Mouse (Mus musculus) liver, embryonic 16.5 days (tissue): Measurements from ENCODE around the gene Rhbg. TPM values are rescaled to one million over a fixed set of nuclear protein-coding genes. Genes with fewer than 3 reads are reported as not detected.

Experiments used
- ATAC-seq: fragments of 200-750 bp; cut with Nextera tagmentation; 2 replicates; pipeline ENCODE4 v1.8.0; 2017; ENCODE audit warnings: low read depth, mild to moderate bottlenecking, moderate number of reproducible peaks, moderate library complexity
- H3K27ac ChIP-seq: fragments of 300-500 bp; sonication (generic); 2 replicates; pipeline ENCODE4 v1.5.1; 2014; ENCODE audit warnings: mild to moderate bottlenecking, low read length
- H3K27me3 ChIP-seq: fragments of 300-500 bp; sonication (generic); 2 replicates; pipeline ENCODE4 v1.6.1; 2014; ENCODE audit warnings: low read depth, low read length, mixed read lengths; ENCODE audit not compliant: control insufficient read depth, insufficient read depth
- H3K36me3 ChIP-seq: fragments of 300-500 bp; sonication (generic); 2 replicates; pipeline ENCODE4 v1.6.1; 2014; ENCODE audit warnings: mild to moderate bottlenecking; ENCODE audit not compliant: control insufficient read depth, insufficient read depth
- H3K4me1 ChIP-seq: fragments of 300-500 bp; sonication (generic); 2 replicates; pipeline ENCODE4 v1.6.1; 2014; ENCODE audit warnings: low read depth, low read length, mixed read lengths; ENCODE audit not compliant: control insufficient read depth
- H3K4me2 ChIP-seq: fragments of 300-500 bp; sonication (generic); 2 replicates; pipeline ENCODE4 v1.6.1; 2014; ENCODE audit warnings: low read depth, low read length, mixed read lengths
- H3K4me3 ChIP-seq: fragments of 300-500 bp; sonication (generic); 2 replicates; pipeline ENCODE4 v1.5.1; 2014; ENCODE audit warnings: low read depth, mild to moderate bottlenecking, low read length
- H3K9ac ChIP-seq: fragments of 300-500 bp; sonication (generic); 2 replicates; pipeline ENCODE4 v1.6.1; 2014; ENCODE audit warnings: low read depth, low read length
- H3K9me3 ChIP-seq: fragments of 300-500 bp; sonication (generic); replicated peaks from 2 replicates; pipeline ENCODE4 v1.6.1; 2016; ENCODE audit warnings: low read length; ENCODE audit not compliant: control insufficient read depth
- WGBS: fragments of 180-500 bp; shearing (Covaris S2); extraction: QIAGEN DNeasy Blood & Tissue Kit; methylation state at CpG from one replicate; pipeline ENCODE4 v1.1.7; 2014; ENCODE audit not compliant: insufficient replicate concordance; 5-methylcytosine and 5-hydroxymethylcytosine counted together
- polyA plus RNA-seq: library from polyadenylated mRNA; unstranded; fragments of >200 nt; fragmentation: Nextera tagmentation; extraction: Ambion mirVana; gene quantifications from 2 replicates; pipeline ENCODE4 v1.2.1, GENCODE M21; 2015

The Rhbg gene
- polyA plus RNA-seq, 1 experiment from 2014 or later: 4.8 TPM

DNA sequence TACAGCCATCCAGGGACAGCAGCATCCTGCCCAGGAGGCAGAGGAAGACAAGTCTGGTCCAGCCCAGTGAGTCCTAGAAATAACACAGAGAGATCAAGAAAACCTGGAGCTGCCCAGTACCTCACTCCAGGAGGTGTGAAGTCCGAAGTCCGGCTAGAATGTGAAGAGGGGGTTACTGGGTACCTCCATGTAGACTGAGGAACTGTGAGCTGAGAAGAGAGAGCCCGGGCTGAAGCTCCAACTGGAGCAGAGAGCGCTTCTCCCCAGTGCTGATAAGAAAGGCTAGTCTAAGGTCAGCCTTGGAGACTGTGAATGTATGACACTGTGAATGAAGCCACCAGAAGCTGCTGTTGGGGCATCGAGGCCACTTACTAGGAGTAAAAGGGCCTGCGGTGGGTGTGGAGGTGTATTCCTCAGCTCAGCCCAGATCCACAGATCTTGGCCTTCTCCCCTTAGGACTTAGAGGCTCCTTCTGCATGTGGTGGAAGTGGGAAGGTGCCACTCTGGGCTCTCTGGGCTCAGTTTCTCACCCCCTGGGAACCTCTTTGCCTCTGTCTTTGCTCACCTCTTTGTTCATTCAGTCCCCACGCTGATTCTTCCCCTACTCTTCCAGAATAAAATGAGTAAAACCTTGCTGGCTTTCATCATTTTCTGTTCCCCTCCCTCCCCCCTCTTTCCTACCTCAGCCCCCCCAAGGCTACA, 50.4 kb downstream of the Rhbg start:
- no peaks in the 10 kb centered on the region for H3K36me3 ChIP-seq
- H3K27me3 ChIP-seq: peaks cover 100% of the 10 kb centered on the region
- no peak overlapping the region for H3K9ac ChIP-seq
- H3K4me3 ChIP-seq: no peak overlapping the region
- no peak overlapping the region for H3K4me2 ChIP-seq
- no peak for ATAC-seq
- peaks cover 3% of the 10 kb centered on the region for H3K4me1 ChIP-seq
- no peaks in the 10 kb centered on the region for H3K9me3 ChIP-seq
- no peak overlapping the region for H3K27ac ChIP-seq
- 4% methylated on average over 7 of the region's 7 CpGs for WGBS

DNA sequence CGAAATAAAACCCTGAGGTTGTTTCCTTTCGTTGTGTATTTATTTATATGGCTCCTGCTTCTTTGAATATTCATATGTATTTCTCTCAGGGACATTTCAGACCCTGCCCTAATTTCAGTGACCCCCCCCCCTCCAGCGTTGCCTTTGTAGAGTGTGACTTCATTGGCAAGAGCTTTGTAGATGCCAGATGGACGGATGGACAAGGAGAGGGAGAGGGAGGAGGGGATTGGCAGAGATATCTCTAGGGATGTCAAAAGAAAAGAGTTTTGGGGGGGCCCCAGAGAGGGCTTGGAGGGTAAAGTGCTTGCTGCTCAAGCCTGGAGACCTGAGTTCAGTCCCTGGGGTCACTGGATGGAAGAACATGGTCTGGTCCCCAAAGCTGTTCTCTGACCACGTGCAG, 51.1 kb downstream of the Rhbg start:
- Histone ChIP-seq H3K9ac (no peak overlapping the region), H3K4me3 (no peak overlapping the region), H3K36me3 (no peaks in the 10 kb centered on the region), H3K27me3 (peaks cover 100% of the 10 kb centered on the region), H3K4me1 (peaks cover 3% of the 10 kb centered on the region), H3K27ac (no peak overlapping the region), H3K4me2 (no peak overlapping the region), H3K9me3 (no peaks in the 10 kb centered on the region)
- 8% methylated on average over 5 of the region's 5 CpGs for WGBS
- no peak for ATAC-seq

DNA sequence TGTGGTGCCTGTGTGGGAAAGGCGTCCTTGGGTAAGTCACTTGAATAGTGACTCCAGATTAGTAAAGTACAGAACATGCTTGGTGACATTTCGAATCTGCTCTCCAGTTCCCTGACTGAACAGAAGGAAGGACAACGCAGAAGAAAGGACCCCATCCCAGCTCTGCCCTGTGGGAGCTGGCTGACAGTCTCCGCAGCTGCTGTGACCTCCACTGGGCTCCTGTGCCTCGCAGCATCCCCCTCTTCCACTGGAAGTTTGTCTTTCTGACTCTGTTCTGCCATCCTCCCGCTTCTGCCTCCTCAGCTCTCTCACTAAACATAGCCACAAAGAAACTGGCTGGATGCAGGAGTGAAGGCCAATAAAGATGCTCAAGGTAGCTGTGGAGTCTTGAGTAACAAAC, 51.5 kb downstream of the Rhbg start:
- Histone ChIP-seq H3K4me2 (no peak overlapping the region), H3K9ac (no peak overlapping the region), H3K9me3 (no peaks in the 10 kb centered on the region), H3K27ac (no peak overlapping the region), H3K4me1 (peaks cover 3% of the 10 kb centered on the region), H3K27me3 (peaks cover 100% of the 10 kb centered on the region), H3K4me3 (no peak overlapping the region), H3K36me3 (no peaks in the 10 kb centered on the region)
- ATAC-seq: no peak
- 7% methylated on average over 6 of the region's 6 CpGs for WGBS

- Histone ChIP-seq H3K27ac (no peak overlapping the region), H3K4me1 (peaks cover 3% of the 10 kb centered on the region), H3K36me3 (no peaks in the 10 kb centered on the region), H3K9me3 (no peaks in the 10 kb centered on the region), H3K9ac (no peak overlapping the region), H3K4me2 (no peak overlapping the region), H3K27me3 (peaks cover 99% of the 10 kb centered on the region), H3K4me3 (no peak overlapping the region)
- ATAC-seq: no peak
- WGBS: 12% methylated on average over 5 of the region's 5 CpGs
These were observed 52.9 kb downstream of the Rhbg start for GRCm38 (mm10) chr3:88201640-88202039.

- no peak overlapping the region for H3K9ac ChIP-seq
These were observed 53.6 kb downstream of the Rhbg start for GRCm38 (mm10) chr3:88200972-88201330.

GRCm38 (mm10) chr3:88200161-88200971, 54.1 kb downstream of the Rhbg start:
- WGBS: under 1% methylated on average over 61 of the region's 61 CpGs
- H3K27me3 ChIP-seq: peaks cover 92% of the 10 kb centered on the region

More at GRCm38 (mm10) chr3:88200972-88201330, 53.6 kb downstream of the Rhbg start:
- Histone ChIP-seq H3K4me1 (peaks cover 3% of the 10 kb centered on the region), H3K4me3 (peak overlapping the region; percentile 17), H3K4me2 (no peak overlapping the region; the same call in 1 of the 2 replicates), H3K36me3 (no peaks in the 10 kb centered on the region), H3K27me3 (peaks cover 94% of the 10 kb centered on the region), H3K9me3 (no peaks in the 10 kb centered on the region), H3K27ac (no peak overlapping the region)
- no peak for ATAC-seq
- WGBS: 1% methylated on average over 36 of the region's 37 CpGs

GRCm38 (mm10) chr3:88199541-88200110, 54.9 kb downstream of the Rhbg start:
- H3K27me3 ChIP-seq: peaks cover 87% of the 10 kb centered on the region

More at GRCm38 (mm10) chr3:88200161-88200971, 54.1 kb downstream of the Rhbg start:
- Histone ChIP-seq H3K36me3 (no peaks in the 10 kb centered on the region), H3K9me3 (no peaks in the 10 kb centered on the region), H3K4me2 (no peak overlapping the region; the same call in 1 of the 2 replicates), H3K27ac (no peak overlapping the region), H3K4me1 (peaks cover 3% of the 10 kb centered on the region), H3K4me3 (peak overlapping the region; percentile 17), H3K9ac (no peak overlapping the region)
- no peak for ATAC-seq

DNA sequence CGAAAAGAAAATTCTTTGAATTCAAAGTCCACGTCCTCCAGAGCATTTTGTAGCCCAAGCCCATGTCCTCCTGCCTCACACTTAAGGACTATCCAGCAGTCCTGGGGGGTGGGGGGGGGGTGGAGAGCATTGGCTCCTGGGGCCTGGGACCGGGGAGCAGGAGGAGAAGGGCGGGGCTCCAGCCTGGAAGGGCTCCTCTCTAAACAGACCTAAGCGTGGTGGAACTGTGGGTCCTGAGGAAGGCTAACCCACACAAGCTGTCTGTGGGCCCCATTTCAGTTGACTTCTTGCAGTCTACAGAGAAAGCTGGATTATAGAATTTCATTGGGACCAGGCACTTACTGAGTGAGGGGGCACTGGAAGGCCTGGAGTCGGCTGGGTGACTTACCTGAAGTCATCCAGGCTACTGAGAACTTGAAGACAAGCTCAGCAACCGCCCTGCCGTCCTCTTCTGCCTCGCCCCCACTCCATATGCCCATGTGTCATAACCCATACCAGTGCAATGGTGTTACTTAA, 55.9 kb downstream of the Rhbg start:
- Histone ChIP-seq H3K9ac (no peak overlapping the region), H3K27ac (no peak overlapping the region), H3K4me1 (peaks cover 3% of the 10 kb centered on the region), H3K4me2 (no peak overlapping the region), H3K4me3 (no peak overlapping the region), H3K27me3 (peaks cover 78% of the 10 kb centered on the region), H3K9me3 (no peaks in the 10 kb centered on the region), H3K36me3 (no peaks in the 10 kb centered on the region)
- ATAC-seq: no peak
- WGBS: 6% methylated on average over 9 of the region's 9 CpGs

More at GRCm38 (mm10) chr3:88199541-88200110, 54.9 kb downstream of the Rhbg start:
- H3K36me3 ChIP-seq: no peaks in the 10 kb centered on the region
- H3K9ac ChIP-seq: no peak overlapping the region
- H3K4me3 ChIP-seq: no peak overlapping the region
- 33% methylated on average over 2 of the region's 2 CpGs for WGBS
- H3K4me1 ChIP-seq: peaks cover 3% of the 10 kb centered on the region
- ATAC-seq: no peak
- no peak overlapping the region for H3K27ac ChIP-seq
- H3K4me2 ChIP-seq: no peak overlapping the region
- H3K9me3 ChIP-seq: no peaks in the 10 kb centered on the region
